Mouse (Mus musculus): ENCODE data around the gene Pde5a. TPM values are rescaled to one million over a fixed set of nuclear protein-coding genes. Genes with fewer than 3 reads are reported as not detected.
A peak's percentile ranks its signal among the peaks of the same experiment; 100 is the strongest.

Gene Pde5a
- 5.0 and 6.1 TPM in 2 replicates for polyA plus RNA-seq (2015; fragmentation: Nextera tagmentation; extraction: Ambion mirVana)

DNA sequence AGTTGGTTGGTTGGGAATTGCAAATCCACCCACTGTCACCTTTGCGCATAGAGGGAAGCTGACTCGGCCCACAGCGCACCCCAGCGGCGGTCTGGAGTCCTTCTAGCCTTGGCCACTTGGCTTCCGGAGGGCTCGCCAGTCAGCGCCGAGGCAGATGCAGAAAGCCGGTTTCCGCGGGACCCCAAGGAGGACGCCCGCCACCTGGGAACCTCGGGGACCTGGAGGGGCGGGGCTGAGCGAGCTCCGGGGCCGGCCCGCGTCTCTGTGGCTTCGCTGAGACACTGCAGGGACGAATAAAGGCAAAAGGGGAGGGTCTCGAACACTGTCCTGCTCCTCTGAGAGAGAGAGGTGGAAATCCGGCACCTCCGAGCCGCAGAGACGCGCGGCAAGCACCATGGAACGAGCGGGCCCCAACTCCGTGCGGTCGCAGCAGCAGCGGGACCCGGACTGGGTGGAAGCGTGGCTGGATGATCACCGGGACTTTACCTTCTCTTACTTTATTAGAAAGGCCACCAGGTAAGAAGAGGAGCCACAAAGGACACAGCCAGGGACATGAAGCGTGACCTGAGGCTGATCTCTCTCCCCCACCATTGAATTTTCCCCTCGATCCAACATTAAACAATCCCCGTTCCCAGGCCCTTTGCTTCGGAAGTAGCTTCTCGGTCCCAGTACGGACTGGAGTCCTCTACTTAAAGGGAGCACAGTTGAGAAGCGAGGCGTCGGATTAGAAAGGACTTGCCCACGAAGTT, at the start of gene Pde5a:
Pde5a (plus strand) TSS at position 96 of the 749 bp plus-strand sequence.
- Histone ChIP-seq H3K9ac (peak within 1 kb of the TSS; percentile 66), H3K36me3 (no peaks in the 10 kb centered on the region), H3K27me3 (no peaks in the 10 kb centered on the region), H3K4me3 (replicated peaks) (peak within 1 kb of the TSS; percentile 76), H3K27ac (replicated peaks) (peak within 1 kb of the TSS; percentile 94), H3K4me2 (replicated peaks) (peak within 1 kb of the TSS; percentile 86), H3K4me1 (0 out of 2 replicates have a peak, but pooled peaks cover 10% of the 10 kb centered on the region), H3K9me3 (replicated peaks) (no peaks in the 10 kb centered on the region)
- WGBS, result under 1% methylated on average over 49 of the region's 49 CpGs
- peak; percentile 51 for ATAC-seq (ENCODE audit: insufficient number of reproducible peaks, low FRiP score, low TSS enrichment, low read depth)

DNA sequence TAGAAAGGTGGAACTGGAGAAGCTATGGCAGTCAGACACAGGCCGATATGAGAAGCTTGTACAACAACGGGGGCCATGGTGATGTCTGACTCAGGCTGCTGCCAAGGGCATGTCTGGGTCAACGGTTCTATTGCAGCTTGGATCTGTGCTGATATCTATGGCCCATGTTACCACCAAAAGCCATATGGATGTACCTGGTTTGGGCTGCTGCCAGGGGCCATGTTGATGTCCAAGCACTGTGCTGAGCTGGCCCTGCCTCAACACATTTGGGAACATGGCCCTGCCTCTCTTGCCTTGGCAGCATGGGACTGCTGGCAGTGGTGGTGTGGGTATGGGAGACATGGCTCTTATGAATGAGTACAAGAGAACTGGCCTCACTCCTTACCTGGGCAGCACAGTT, 47.9 kb upstream of the Pde5a start:
- Histone ChIP-seq H3K27me3 (no peaks in the 10 kb centered on the region), H3K4me1 (no peaks in the 10 kb centered on the region), H3K9ac (no peak overlapping the region), H3K27ac (replicated peaks) (no peak overlapping the region), H3K36me3 (no peaks in the 10 kb centered on the region), H3K4me2 (replicated peaks) (no peak overlapping the region), H3K4me3 (replicated peaks) (no peak overlapping the region), H3K9me3 (replicated peaks) (peaks cover 7% of the 10 kb centered on the region; the same call in 1 of the 2 replicates)
- no peak for ATAC-seq (ENCODE audit: insufficient number of reproducible peaks, low FRiP score, low TSS enrichment, low read depth)
- 87% methylated on average over 3 of the region's 3 CpGs for WGBS

GRCm38 (mm10) chr3:122682352-122682751, 46.4 kb upstream of the Pde5a start:
- Histone ChIP-seq H3K27me3 (no peaks in the 10 kb centered on the region), H3K9ac (no peak overlapping the region), H3K9me3 (replicated peaks) (peaks cover 7% of the 10 kb centered on the region; the same call in 1 of the 2 replicates), H3K27ac (replicated peaks) (no peak overlapping the region), H3K36me3 (no peaks in the 10 kb centered on the region), H3K4me1 (no peaks in the 10 kb centered on the region), H3K4me3 (replicated peaks) (no peak overlapping the region), H3K4me2 (replicated peaks) (no peak overlapping the region)
- 79% methylated on average over 4 of the region's 4 CpGs for WGBS
- ATAC-seq (ENCODE audit: insufficient number of reproducible peaks, low FRiP score, low TSS enrichment, low read depth), result no peak

GRCm38 (mm10) chr3:122684832-122685231, 43.9 kb upstream of the Pde5a start:
- no peaks in the 10 kb centered on the region for H3K36me3 ChIP-seq
- H3K4me2 ChIP-seq (replicated peaks), result no peak overlapping the region
- no peaks in the 10 kb centered on the region for H3K9me3 ChIP-seq (replicated peaks)
- no peaks in the 10 kb centered on the region for H3K4me1 ChIP-seq
- WGBS, result 69% methylated on average over 7 of the region's 7 CpGs
- no peak overlapping the region for H3K9ac ChIP-seq
- H3K27me3 ChIP-seq, result no peaks in the 10 kb centered on the region
- no peak overlapping the region for H3K27ac ChIP-seq (replicated peaks)
- H3K4me3 ChIP-seq (replicated peaks), result no peak overlapping the region
- no peak for ATAC-seq (ENCODE audit: insufficient number of reproducible peaks, low FRiP score, low TSS enrichment, low read depth)

DNA sequence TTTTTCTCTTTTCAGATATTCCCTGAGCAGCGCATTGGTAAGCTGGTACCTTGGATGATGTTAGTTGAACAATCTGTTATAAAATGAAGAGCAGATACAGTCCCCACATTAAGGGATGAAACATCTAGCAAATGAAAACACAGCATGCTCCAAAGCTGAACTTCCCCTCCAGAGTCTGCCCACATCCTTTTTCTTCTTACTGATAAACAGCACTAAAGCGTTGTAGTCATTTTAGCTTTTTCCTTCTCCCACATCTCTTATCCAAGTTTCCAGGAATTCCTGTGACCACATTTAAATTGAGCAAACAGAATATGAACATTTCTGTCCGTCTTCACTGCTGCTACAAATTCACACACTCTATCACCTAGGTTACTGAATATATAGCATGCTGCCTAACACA, 35.7 kb upstream of the Pde5a start:
- ATAC-seq (ENCODE audit: insufficient number of reproducible peaks, low FRiP score, low TSS enrichment, low read depth), result no peak
- Histone ChIP-seq H3K4me3 (replicated peaks) (no peak overlapping the region), H3K27me3 (no peaks in the 10 kb centered on the region), H3K27ac (replicated peaks) (no peak overlapping the region), H3K9ac (no peak overlapping the region), H3K9me3 (replicated peaks) (no peaks in the 10 kb centered on the region), H3K4me1 (no peaks in the 10 kb centered on the region), H3K36me3 (no peaks in the 10 kb centered on the region), H3K4me2 (replicated peaks) (no peak overlapping the region)
- 75% methylated on average over 3 of the region's 3 CpGs for WGBS

GRCm38 (mm10) chr3:122695870-122696269, 32.9 kb upstream of the Pde5a start:
- no peak for ATAC-seq (ENCODE audit: insufficient number of reproducible peaks, low FRiP score, low TSS enrichment, low read depth)
- no peaks in the 10 kb centered on the region for H3K36me3 ChIP-seq
- H3K4me1 ChIP-seq, result no peaks in the 10 kb centered on the region
- H3K4me2 ChIP-seq (replicated peaks), result no peak overlapping the region
- H3K4me3 ChIP-seq (replicated peaks), result no peak overlapping the region
- WGBS, result 69% methylated on average over 3 of the region's 3 CpGs
- H3K9me3 ChIP-seq (replicated peaks), result no peaks in the 10 kb centered on the region
- H3K27me3 ChIP-seq, result no peaks in the 10 kb centered on the region
- no peak overlapping the region for H3K27ac ChIP-seq (replicated peaks)
- H3K9ac ChIP-seq, result no peak overlapping the region

GRCm38 (mm10) chr3:122696672-122697071, 32.1 kb upstream of the Pde5a start:
- ATAC-seq (ENCODE audit: insufficient number of reproducible peaks, low FRiP score, low TSS enrichment, low read depth), result no peak

DNA sequence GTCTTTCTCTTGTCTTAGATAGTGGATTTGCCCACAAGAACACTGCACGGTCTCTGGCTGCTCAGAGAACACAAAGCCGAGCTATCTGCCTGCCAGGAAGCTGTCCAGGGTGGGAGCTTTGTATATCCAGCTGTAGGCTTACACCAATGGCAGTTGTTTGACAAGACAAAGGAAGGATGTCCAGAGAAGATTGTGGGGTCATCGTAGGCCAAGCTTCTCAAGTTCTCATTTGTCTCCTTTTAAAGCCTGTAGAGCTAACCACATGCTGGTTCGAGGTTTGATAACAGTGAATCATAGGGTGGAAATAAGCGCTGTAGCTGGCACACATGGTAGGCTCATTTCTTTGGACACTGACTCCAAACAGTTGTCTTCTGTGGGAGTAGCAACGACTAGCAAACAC, 24.5 kb upstream of the Pde5a start:
- H3K36me3 ChIP-seq, result no peaks in the 10 kb centered on the region
- H3K27ac ChIP-seq (replicated peaks), result no peak overlapping the region
- ATAC-seq (ENCODE audit: insufficient number of reproducible peaks, low FRiP score, low TSS enrichment, low read depth), result no peak
- no peak overlapping the region for H3K4me3 ChIP-seq (replicated peaks)
- WGBS, result 39% methylated on average over 6 of the region's 6 CpGs
- no peaks in the 10 kb centered on the region for H3K9me3 ChIP-seq (replicated peaks)
- H3K9ac ChIP-seq, result no peak overlapping the region
- no peaks in the 10 kb centered on the region for H3K27me3 ChIP-seq
- no peak overlapping the region for H3K4me2 ChIP-seq (replicated peaks)
- no peaks in the 10 kb centered on the region for H3K4me1 ChIP-seq

More at GRCm38 (mm10) chr3:122696672-122697071, 32.1 kb upstream of the Pde5a start:
- Histone ChIP-seq H3K36me3 (no peaks in the 10 kb centered on the region), H3K9me3 (replicated peaks) (no peaks in the 10 kb centered on the region), H3K27me3 (no peaks in the 10 kb centered on the region), H3K27ac (replicated peaks) (no peak overlapping the region), H3K9ac (no peak overlapping the region), H3K4me2 (replicated peaks) (no peak overlapping the region), H3K4me1 (no peaks in the 10 kb centered on the region), H3K4me3 (replicated peaks) (no peak overlapping the region)
- WGBS, result 60% methylated on average over 4 of the region's 4 CpGs

- H3K27me3 ChIP-seq, result no peaks in the 10 kb centered on the region
- H3K4me1 ChIP-seq, result no peaks in the 10 kb centered on the region
- H3K4me3 ChIP-seq (replicated peaks), result no peak overlapping the region
- no peaks in the 10 kb centered on the region for H3K9me3 ChIP-seq (replicated peaks)
- no peak for ATAC-seq (ENCODE audit: insufficient number of reproducible peaks, low FRiP score, low TSS enrichment, low read depth)
- H3K36me3 ChIP-seq, result no peaks in the 10 kb centered on the region
- no peak overlapping the region for H3K4me2 ChIP-seq (replicated peaks)
- 88% methylated on average over 7 of the region's 7 CpGs for WGBS
- H3K9ac ChIP-seq, result no peak overlapping the region
- no peak overlapping the region for H3K27ac ChIP-seq (replicated peaks)
Measured at GRCm38 (mm10) chr3:122705246-122705645, 23.5 kb upstream of the Pde5a start.

DNA sequence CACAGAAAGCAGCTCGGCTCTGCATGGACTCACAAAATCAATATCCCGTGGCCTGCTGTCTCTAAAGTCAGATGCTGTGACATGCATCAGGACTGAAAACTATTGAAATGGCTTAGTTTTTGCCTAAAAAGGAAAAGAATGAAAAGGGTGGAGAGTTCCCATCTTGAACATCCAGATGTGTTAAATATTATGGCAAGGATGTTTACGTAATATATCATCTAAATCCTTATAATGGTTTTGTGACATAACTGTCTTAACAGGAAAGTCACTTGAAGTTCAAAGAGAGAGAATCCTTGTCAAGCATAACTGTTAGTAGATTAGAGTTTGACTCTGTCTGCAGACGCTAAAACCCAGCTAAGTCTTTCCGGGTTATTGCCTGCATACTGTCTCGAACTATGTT, 20.3 kb upstream of the Pde5a start:
- H3K27me3 ChIP-seq, result no peaks in the 10 kb centered on the region
- WGBS, result 71% methylated on average over 6 of the region's 6 CpGs
- no peak overlapping the region for H3K9ac ChIP-seq
- H3K4me2 ChIP-seq (replicated peaks), result no peak overlapping the region
- no peak overlapping the region for H3K4me3 ChIP-seq (replicated peaks)
- no peak for ATAC-seq (ENCODE audit: insufficient number of reproducible peaks, low FRiP score, low TSS enrichment, low read depth)
- no peaks in the 10 kb centered on the region for H3K4me1 ChIP-seq
- no peaks in the 10 kb centered on the region for H3K36me3 ChIP-seq
- no peaks in the 10 kb centered on the region for H3K9me3 ChIP-seq (replicated peaks)
- no peak overlapping the region for H3K27ac ChIP-seq (replicated peaks)

GRCm38 (mm10) chr3:122710141-122710540, 18.6 kb upstream of the Pde5a start:
- no peaks in the 10 kb centered on the region for H3K36me3 ChIP-seq
- WGBS, result 84% methylated on average over 3 of the region's 3 CpGs
- no peaks in the 10 kb centered on the region for H3K4me1 ChIP-seq
- no peak overlapping the region for H3K9ac ChIP-seq
- H3K9me3 ChIP-seq (replicated peaks), result no peaks in the 10 kb centered on the region
- no peak for ATAC-seq (ENCODE audit: insufficient number of reproducible peaks, low FRiP score, low TSS enrichment, low read depth)
- no peak overlapping the region for H3K4me2 ChIP-seq (replicated peaks)
- H3K4me3 ChIP-seq (replicated peaks), result no peak overlapping the region
- no peaks in the 10 kb centered on the region for H3K27me3 ChIP-seq
- no peak overlapping the region for H3K27ac ChIP-seq (replicated peaks)

GRCm38 (mm10) chr3:122718631-122719030, 10.1 kb upstream of the Pde5a start:
- Histone ChIP-seq H3K36me3 (no peaks in the 10 kb centered on the region), H3K27ac (replicated peaks) (no peak overlapping the region), H3K27me3 (no peaks in the 10 kb centered on the region), H3K9ac (no peak overlapping the region), H3K9me3 (replicated peaks) (no peaks in the 10 kb centered on the region), H3K4me1 (no peaks in the 10 kb centered on the region), H3K4me3 (replicated peaks) (no peak overlapping the region), H3K4me2 (replicated peaks) (no peak overlapping the region)
- WGBS, result 72% methylated on average over 2 of the region's 2 CpGs
- ATAC-seq (ENCODE audit: insufficient number of reproducible peaks, low FRiP score, low TSS enrichment, low read depth), result no peak

Measured in embryonic facial prominence, embryonic 15.5 days (tissue).